Mouse (Mus musculus): ENCODE measurements at regions not wholly inside any gene's neighbourhood (a gene's known extent, or its start where the extent isn't known, plus 50 kb on each side); places are given as distances from the start of the nearest gene placed in this dataset.

DNA sequence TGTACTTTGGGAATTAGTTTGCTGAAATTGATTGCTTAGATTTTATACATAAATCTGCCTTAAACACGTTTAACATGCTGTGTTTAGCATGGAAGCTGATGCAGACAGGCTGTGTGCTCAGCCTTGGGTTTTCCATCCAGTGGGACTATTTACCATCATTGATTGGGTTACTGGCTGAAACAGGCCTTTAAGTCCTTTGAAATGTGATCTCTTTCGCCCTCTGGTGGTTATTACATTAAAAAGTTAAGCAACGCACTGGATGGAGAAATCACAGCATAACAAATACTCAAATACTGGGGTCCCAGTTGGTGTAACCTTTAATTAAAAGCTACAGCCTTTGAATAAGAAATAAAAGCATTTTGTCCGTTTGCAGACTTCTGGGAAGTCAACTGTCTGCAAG, 379.8 kb downstream of the Kcnj2 start:
- no peak for DNase-seq

GRCm38 (mm10) chr11:111450811-111451494, 385.0 kb downstream of the Kcnj2 start:
- DNase-seq = no peak

DNA sequence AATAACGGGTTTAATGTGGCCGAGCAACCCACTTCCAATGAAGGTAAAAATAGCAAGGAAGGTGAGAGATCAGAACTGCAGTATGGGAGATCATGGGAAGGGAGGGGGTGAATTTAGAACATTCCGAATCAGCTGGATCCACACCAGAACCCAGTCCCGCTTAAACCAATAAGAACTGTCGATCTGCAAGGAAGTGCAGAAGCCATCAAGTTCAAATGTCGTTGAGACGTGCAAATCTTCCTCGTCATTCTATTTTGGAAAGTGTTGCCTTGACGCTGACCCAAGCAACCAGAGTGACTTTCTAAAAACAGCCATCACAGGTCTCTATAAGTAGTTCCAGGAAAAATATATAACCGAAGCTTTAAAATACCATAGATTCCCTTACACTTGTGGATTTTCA, 394.1 kb downstream of the Kcnj2 start:
- no peak for DNase-seq

GRCm38 (mm10) chr11:111484981-111485380, 419.0 kb downstream of the Kcnj2 start:
- no peak for DNase-seq

DNA sequence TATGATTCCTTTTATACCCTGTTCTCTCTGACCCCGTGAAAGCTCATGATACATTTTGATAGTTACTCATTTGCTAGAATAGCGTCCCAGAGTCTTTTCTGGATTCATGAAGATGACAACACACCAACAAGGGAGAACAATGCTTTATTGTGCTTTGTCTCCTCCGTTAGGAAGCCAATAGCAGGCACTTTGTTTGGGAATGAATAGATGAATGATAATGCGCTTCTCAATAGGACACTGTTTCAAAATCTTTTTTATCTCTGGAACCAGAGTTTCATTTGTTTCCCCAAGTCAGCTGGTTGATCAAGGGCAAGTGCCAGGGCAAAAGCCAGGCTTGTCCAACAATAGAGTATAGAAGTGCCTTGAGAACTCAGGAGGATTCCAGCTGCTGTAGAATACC, 446.5 kb downstream of the Kcnj2 start:
- no peak for DNase-seq

- no peak for DNase-seq
Measured at GRCm38 (mm10) chr11:111522716-111523115, 456.8 kb downstream of the Kcnj2 start.

GRCm38 (mm10) chr11:111523465-111523864, 457.5 kb downstream of the Kcnj2 start:
- peak; percentile 79 for DNase-seq

DNA sequence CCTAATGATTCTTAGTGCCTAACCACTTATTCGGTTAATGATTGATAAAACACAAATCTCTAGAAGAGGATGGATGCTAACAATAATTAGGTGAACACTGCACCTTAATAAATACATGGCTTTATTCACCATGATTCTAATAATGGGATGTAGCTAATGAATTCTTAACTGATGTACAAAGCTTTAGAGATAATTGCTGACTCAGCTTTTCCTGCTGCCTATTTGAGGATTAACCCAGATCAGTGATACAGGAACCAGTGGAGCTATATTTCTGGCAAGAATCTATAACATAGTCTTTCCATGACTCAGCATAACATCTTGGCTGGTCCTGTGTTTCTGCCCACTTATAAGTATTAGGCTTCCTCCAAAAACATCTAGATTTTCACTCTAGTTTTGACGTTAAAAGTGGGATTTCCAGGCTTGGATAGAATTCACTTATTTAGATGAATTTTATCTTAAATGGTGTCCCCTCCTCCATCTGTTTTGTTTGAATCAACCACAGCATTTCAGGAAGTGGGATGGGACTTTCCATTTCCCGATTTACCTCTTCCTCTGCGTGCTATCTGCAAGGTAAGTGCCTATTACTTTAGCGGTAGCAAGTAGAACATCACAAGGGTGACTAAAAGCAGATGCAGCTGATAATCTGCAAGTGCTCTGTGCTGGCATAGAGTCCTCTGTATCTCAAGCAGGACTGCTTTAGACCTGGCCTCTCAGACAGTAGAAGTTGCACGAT, 460.2 kb downstream of the Kcnj2 start:
- no peak for DNase-seq

DNA sequence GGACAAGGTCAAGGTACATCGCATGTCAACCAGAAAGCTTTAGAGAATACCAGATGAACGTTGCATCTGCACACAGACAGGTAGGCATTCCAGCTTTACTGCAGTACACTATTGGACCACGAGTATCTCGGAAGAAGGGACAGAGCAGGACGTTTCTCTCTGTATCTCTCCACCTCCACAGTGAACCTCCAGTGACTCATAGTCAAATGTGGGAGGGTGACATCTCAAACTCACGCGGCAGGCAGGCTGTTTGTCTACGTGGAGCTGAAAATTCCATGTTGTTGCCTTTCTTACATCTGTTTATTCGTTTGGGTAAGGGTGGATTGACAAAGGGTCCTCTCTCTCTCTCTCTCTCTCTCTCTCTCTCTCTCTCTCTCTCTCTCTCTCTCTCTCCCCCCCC, 463.6 kb downstream of the Kcnj2 start:
- DNase-seq = no peak

- no peak for DNase-seq
Measured at GRCm38 (mm10) chr11:111530912-111531311, 464.9 kb downstream of the Kcnj2 start.

DNA sequence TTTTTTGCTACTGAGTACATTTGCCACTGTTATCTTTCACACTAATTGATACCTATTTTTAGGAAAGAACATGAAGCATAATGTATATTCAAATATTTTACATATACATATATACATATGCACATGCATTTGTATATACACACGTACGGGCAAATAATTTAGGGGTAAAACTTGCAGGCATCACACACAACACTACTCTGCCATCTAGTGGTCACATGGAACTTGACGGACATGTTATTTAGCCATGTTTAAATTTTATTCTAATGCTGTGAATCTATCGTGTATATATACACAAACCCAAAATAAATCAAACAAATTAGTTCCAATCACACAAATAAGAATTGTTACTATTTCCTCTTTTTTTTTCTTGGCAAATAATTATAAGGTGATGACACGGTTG, 466.5 kb downstream of the Kcnj2 start:
- peak; percentile 17 for DNase-seq

- DNase-seq = peak; percentile 54
Measured at GRCm38 (mm10) chr11:111536040-111536836, 470.3 kb downstream of the Kcnj2 start.

- peak; percentile 52 for DNase-seq
Measured at GRCm38 (mm10) chr11:111537654-111538053, 471.7 kb downstream of the Kcnj2 start.

DNA sequence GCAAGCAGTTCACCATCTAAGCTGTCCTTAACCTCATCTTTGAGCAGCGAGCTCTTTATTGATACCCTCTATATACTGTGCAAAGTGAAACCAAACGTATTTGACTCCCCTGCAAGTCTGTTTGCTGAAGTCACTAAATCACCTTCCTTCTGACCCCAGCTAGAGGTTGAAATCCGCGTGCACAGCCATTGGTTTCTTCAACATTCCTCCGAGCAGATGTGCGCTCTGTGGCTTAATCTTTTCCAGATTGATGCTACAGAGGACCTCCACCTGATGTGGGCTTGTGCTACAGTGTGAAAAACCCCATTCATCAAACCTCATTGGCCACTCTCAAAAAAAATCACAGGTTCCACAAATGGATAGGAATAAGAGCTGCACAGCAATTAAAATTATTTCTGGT, 474.0 kb downstream of the Kcnj2 start:
- DNase-seq = no peak

DNA sequence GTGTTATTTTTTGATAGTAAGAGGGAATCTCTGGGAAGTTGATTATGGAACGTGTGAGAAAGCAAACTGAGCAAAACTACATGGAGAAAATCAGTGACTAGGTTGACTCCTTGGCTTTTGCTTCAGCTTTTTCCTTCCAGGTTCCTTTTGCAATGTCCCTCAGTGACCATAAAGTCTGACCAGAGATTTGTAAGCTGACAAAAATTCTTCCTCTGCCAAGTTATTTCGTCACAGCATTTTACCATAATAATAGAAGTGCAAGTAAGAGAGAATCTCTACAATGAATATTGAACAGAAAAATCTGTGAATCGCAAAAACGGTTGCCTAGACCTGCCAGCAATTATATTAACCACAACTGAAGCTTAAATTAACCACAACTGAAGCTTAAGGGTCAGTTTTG, 479.3 kb downstream of the Kcnj2 start:
- DNase-seq = no peak

GRCm38 (mm10) chr11:111555131-111555530, 489.2 kb downstream of the Kcnj2 start:
- DNase-seq = no peak

DNA sequence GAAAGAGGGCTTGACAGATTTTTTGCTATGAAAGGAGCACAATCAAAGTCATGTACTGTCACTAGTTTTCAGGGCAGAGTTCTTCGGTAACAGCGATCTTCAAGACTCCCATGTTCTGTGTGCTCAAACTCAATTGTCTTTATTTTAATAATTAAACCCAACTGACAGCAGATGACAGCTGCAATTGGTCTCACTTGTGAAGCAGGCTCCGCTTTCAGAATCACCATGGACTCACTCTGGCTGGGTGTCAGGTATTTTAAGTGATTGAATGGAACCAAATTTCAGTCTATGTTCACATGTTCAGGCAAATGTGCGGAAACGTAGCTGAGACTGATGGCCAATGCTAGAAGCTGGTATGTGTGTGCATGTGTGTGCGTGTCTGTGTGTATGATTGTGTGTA, 489.7 kb downstream of the Kcnj2 start:
- no peak for DNase-seq

DNA sequence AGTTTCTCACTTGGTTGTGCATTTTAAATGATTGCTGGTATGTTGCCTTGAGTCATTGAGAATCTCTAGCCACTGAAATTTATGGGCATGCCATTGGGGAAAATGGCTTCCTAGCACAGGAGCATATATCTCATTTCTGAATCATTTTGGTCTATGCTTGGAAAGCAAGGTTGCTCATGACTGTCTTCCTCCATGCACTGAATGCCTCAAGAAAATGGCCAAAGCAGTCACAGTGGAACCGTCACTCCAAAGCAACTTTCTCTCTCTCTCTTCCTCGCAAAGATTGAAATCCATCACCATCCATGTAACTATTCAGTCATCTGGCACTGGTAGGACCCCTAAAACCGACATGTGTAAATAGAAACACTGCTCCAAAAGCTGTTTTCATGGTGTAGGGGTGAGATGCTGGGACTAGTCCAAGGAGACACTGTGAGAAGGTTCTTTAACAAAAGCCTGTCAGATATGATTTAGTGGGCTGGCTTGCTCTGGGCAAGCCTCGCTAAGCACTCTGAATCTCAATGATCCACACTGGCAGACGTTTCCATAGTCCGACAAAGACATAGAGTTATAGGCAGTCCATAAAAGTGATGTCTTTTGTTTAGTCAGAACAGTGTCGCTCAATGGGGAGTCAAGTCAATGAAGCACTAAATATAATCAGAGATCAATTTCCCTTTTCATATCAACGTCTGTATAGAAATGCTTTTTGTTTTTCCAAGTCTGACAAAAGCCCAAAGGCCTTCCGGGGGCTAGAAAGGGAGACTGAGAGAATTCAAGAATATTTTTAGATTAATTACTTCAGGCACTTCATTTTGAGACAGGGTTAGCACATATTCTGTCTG, 492.6 kb downstream of the Kcnj2 start:
- no peak for DNase-seq

DNA sequence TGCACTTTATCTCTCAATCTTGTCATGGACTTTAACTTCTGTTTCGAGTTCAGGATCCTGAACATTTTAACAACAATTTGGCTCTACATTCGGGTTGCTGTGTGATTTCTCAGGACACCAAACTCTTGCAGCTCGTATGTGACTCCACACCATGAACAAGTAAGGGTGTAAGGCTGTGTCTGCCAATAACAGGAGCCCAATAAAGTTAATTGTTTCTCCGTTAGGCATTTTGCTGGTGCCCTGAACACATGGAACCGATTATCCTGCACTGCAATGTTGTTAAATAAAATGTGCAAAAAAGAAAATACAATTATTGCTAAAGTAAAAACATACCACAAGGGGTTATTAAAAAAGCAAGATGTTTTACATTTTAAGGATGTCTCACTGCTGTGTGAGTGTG, 497.2 kb downstream of the Kcnj2 start:
- DNase-seq = no peak

GRCm38 (mm10) chr11:111568041-111568440, 502.1 kb downstream of the Kcnj2 start:
- DNase-seq = no peak

GRCm38 (mm10) chr11:111568876-111569275, 502.9 kb downstream of the Kcnj2 start:
- no peak for DNase-seq

DNA sequence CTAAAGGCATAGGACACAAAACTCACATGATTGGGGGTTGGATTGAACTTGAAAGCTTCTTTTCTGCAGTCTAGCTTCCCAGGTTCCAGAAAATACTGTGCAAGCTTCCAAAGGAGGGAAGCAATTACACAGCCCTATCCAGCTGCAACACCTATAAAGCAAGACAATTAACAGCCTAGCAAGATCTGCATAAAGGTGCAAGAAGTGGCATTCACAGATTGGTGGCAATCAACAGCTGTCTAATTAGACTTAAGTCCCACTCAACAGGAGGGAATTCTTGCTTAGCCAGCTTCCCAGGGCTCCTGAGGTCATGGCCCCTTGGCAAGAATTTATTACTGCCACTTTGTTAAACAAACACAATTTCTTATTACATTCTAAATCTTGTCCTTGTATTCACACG, 511.9 kb downstream of the Kcnj2 start:
- no peak for DNase-seq

DNA sequence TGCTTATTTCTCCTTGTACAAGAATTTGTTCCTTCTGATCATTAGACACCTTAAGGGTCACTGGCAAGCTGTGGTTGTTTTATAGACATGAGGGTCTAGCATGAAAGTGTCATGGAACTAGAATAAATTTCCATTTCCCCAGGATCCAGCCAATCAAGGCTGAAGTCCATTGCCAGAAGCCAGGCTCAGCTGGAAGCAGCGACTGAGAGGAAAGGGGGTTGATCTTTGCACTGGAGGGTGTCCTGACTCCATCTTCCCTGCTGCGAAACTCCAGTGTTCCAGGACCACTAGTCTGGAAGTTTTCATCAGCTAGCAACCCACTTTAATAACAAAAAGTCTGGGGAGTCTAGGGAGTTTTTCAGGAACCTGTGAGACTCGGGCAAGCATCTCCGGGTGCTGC, 517.0 kb downstream of the Kcnj2 start:
- no peak for DNase-seq

Measured in thymus, postnatal 4 days (tissue).